Mouse (Mus musculus) right cerebral cortex, postnatal 10 days (tissue): Measurements from ENCODE around the gene Hsd17b2.

Experiments
- DNase-seq, 2 experiments: peaks; one replicate each; pipeline ENCODE4 v3.0.0; 2021; ENCODE audit warnings: low spot score in 2 of 2

Gene Hsd17b2

GRCm38 (mm10) chr8:117701859-117702258 lies at the start of gene Hsd17b2:
Gene Hsd17b2, plus strand, starts transcription at chr8:117701904.
- no peak for DNase-seq

DNA sequence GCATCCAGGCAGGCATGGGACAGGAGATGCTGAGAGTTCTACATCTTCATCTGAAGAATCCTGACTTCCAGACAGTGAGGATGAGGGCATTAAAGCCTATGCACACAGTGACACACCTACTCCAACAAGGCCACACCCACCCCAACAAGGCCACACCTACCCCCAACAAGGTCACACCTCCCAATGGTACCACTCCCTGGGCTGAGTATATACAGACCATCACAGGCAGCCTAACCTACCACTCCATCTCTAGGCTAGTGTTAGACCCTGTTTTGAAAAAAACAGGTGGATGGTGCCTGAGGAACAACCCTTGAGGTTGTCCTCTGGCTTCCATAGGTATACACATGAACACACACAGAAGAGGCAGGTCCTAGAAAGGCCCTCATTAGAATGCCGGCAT lies 49.4 kb upstream of the Hsd17b2 start:
- no peak for DNase-seq

DNA sequence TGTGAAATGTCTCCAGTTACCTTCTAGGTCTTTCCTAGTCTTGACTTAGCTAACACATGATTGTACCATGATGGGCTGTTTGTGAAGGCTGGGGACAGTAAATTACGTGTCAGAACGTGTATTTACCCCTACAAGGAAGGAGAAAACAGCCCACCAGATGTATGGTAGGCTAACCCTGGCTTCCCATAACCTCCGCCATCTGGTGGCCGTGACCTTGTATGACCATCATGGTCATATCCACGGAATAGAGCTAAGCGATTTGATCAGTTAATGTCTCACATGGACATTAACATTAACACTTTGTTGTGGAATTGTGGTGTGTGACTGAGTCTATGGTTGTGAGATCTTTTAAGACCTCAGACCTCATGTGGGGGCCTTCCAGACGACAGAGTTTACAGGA lies 42.7 kb upstream of the Hsd17b2 start:
- DNase-seq, result no peak

DNA sequence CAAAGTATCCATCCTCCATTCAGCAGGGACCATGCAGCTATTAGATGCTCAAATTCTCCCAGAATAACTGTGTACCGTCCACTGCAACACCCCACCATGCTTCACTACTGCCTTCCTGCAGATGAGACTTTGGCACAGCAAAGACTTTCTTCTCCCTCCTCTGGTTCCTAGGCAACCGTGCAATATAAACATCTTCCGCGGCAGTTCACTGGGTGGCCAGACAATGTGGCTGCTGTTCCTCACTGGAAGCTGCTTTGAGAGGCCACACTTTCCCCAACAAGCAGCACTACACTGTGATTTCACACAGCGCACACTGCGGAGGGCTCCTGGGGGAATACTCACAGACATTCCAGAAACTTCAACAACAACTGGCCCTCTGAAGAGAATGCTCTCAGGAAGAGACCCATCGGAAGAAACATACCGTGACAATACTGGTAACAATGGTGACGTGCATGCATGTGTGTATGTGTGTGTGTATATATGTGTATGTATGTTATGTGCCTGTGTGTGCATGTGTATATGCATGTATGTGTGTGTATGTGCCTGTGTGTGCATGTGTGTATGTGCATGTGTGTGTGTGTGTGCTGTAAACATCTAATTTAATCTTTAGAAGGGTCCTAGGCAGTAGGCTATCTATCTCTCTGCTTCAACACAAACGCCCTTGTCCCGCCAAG lies 41.2 kb upstream of the Hsd17b2 start:
- DNase-seq, result peak; percentile 67 to 76

- DNase-seq, result no peak
Observed at GRCm38 (mm10) chr8:117667349-117668124, 34.2 kb upstream of the Hsd17b2 start.

DNA sequence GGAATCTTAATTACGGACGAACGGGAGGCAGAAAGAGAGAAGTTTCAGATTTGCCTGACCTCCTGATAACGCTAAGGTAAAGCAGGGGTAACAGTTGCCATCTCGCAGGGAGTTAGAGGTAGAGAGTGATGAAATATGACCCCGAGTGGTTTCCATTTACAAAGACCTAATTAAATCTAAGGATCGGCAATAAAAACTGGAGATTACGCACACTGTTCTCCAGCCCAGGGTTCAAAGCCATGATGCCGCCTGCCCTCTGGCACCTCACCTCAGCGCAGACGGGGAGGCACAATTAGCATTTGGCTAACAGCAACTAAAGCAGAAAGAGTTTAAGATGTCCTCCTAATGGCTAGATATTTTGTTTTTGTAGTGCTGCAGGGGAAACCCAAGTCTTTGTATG lies 31.2 kb upstream of the Hsd17b2 start:
- no peak for DNase-seq

DNA sequence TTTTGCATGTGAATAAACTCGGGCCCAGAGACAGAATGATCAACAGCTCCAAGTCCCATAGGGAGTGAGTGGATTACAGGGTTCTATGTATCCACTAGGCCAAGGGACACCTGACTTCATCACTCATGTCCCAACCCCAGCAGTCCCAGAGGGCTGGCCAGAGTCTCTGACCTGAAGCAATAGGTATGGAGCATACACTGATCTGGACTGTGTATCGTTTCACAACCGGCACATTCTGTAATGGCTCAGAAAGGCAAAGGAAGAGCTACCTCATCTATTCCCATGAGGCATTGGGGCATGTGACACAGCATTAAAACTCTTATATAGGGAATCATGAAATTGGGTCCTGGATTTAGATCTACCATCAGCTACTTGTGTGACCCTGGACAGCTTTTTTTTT lies 29.1 kb upstream of the Hsd17b2 start:
- DNase-seq, result no peak

GRCm38 (mm10) chr8:117673430-117673830 lies 28.3 kb upstream of the Hsd17b2 start, which contains the start of gene Sdr42e1:
Gene Sdr42e1, minus strand, starts transcription at chr8:117673689.
- DNase-seq, result peak; percentile 46 to 55

DNA sequence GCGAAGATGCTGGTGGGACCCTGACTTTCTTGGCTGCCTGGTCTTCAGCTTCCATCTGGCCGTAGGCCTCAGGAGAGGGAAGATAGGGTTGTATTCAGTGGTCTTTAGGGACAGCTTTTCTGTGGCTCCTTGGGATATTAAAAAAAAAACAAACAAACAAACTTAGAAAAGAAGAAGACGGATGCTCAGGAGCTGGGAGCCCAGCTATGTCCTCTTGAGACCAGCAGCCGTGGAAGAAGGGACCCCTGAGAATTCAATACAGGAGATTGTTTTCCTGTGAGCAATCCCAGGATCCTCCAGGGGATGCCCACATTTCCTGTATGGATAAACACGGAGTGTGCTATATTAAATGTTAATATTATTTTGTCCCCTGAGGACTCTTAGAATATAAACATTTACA lies 26.5 kb upstream of the Hsd17b2 start:
- no peak for DNase-seq

DNA sequence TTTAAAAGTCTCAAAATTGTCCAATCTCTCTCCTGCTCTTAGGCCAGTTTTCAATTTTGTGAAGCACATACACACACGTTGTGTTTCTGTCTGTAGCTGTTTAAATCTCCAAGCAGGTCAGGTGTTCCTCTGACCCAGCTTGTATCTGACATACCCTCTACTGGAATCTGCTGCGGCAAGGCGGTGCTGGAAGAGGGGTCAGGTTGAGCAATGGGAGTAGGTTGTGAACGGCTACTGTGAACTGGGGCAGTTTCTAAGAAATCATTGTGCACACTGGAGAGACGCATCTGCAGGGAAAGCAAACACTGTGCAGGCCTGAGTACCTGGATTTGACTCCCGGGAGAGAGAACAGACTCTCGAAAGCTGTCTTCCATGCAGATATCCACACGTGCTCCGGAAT lies 25.2 kb upstream of the Hsd17b2 start:
- no peak for DNase-seq

- DNase-seq, result no peak
Observed at GRCm38 (mm10) chr8:117677011-117677410, 24.7 kb upstream of the Hsd17b2 start.

GRCm38 (mm10) chr8:117678650-117679049 lies 23.1 kb upstream of the Hsd17b2 start:
- no peak for DNase-seq

DNA sequence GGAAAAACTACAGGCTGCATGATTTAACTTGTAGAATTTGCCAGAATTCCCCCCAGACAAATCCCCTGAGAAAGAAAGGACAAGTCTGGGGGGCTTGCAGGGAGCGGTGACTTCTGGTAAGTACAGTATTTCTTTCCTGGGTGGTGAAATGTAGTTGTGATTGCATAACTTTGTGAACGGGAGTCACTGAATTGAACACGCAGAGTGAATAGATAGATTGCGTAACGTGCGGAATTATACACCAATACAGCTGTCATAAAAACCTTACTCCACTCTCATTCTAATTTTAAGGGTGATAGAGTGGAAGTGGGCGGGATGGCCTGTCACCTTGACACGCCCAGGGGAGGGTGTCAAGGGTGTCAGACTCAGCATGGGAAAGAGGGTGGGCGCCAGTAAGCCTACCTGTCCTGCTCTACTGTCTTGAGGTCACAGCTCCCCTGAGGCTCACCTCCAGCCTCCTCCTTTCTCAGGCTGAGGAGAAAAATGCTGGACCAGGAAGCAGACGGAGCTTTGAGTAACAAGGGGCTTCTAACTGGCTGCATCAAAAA lies 17.7 kb upstream of the Hsd17b2 start:
- DNase-seq, result no peak

- DNase-seq, result no peak
Observed at GRCm38 (mm10) chr8:117684504-117684903, 17.2 kb upstream of the Hsd17b2 start.

GRCm38 (mm10) chr8:117687890-117688289 lies 13.8 kb upstream of the Hsd17b2 start:
- no peak for DNase-seq

GRCm38 (mm10) chr8:117692131-117692530 lies 9.6 kb upstream of the Hsd17b2 start:
- no peak for DNase-seq

GRCm38 (mm10) chr8:117695636-117696035 lies 6.1 kb upstream of the Hsd17b2 start:
- DNase-seq, result no peak

DNA sequence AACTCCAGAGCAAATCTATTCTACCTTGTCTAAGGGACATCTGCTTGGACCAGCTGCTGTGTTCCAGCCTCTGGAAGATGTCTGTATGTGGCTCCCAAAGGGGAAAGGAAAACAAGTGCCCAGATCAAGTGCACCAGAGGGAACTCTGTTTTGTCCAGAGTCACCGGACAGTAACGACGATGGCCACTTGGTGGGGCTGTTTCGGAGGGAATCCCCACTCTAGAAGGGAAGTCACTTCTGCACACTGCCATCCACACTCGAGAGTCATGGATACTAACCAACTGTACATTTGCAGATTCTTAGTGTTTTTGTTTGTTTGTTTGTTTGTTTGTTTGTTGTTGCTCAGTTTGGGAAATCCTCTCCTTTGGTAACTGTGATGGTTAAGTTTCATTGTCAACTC lies 4.5 kb upstream of the Hsd17b2 start:
- DNase-seq, result peak in 1 of 2 experiments; percentile 29

DNA sequence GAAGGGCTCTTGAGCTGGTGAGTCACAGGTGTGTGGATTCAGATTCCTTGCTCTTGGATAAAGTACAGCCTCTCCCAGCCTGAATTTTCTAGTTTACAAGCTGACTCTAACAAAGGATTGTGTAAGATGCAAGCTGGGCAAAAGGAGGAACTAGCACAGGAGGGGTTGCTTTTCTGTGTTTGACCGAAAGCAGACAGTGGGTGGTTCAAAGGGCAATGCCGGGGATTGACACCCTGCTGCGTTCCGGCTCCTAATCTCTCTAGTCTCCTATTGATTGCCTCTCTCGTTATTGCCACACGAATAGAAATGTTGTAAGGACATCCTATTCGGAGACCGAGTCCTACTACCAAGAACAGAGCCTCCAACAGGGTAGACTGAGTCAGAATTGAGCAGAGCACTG lies 1.0 kb upstream of the Hsd17b2 start:
- no peak for DNase-seq

GRCm38 (mm10) chr8:117701246-117701645 lies 458 bp upstream of the Hsd17b2 start:
- no peak for DNase-seq

- peak in 1 of 2 experiments; percentile 32 for DNase-seq
Observed at GRCm38 (mm10) chr8:117702701-117703100, 997 bp downstream of the Hsd17b2 start.

DNA sequence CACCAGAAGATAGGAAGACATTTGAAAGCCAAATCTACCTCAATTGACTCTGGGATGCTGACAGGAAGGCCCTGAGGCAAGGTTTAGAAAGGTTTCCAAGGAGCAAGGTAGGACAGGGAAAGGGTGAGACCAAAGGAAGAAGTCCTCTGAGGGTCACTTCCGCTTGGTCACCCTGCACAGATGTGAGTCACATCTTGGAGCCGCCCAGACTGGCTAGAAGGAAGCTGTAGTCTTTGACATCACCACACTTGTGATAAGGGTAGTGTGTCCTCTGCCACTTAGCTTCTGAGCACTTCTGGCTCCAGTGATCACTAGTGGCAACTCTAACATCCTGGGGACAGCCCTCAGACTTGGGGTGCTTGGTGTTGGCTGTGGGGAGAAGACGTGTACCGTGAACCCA lies 4.4 kb downstream of the Hsd17b2 start:
- no peak for DNase-seq

DNA sequence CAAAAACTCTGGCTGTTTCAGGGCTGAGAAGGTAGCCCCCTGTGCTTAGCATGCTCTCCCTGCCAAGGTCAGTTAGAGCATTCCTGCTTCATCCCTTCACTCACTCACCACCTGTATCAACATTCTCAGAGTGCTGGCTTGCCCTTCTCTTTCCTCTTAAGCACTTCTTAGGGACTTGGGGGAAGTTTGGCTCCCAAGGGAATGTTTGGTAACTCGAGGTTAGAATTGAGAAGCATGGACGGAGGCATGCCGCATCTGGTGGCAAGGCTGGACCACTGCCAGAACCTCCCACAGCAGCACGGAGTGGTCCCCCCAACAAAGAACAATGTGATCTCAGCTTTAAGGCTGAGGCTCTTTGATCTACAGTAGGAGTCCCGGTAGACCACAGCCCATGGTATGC lies 10.5 kb downstream of the Hsd17b2 start:
- DNase-seq, result no peak
